Mouse (Mus musculus): ENCODE results near the gene Gm45140. TPM values are rescaled to one million over a fixed set of nuclear protein-coding genes. Genes with fewer than 3 reads are reported as not detected.

Gm45140 gene
- polyA plus RNA-seq, 1 experiment from 2014 or later: 2.3 TPM

- ATAC-seq (replicated peaks; ENCODE audit: insufficient number of reproducible peaks, low FRiP score, low TSS enrichment): no peak
- Histone ChIP-seq H3K4me3 (ENCODE audit: low read depth, low read length) (no peak overlapping the region), H3K9me3 (replicated peaks; ENCODE audit: control insufficient read depth, low read length) (no peaks in the 10 kb centered on the region), H3K27me3 (ENCODE audit: control insufficient read depth, insufficient read depth, low read length) (no peaks in the 10 kb centered on the region), H3K27ac (ENCODE audit: low read depth, low read length) (no peak overlapping the region), H3K4me1 (ENCODE audit: control insufficient read depth, insufficient read depth, low read length) (peaks cover 15% of the 10 kb centered on the region), H3K36me3 (ENCODE audit: control insufficient read depth, insufficient read depth, low read length) (peaks cover 6% of the 10 kb centered on the region), H3K9ac (ENCODE audit: low read depth, low read length) (0 out of 2 replicates have a peak overlapping the region, but pooled peaks have one; percentile 40), H3K4me2 (no peak overlapping the region)
- WGBS (ENCODE audit: insufficient replicate concordance): 46% methylated on average over 5 of the region's 5 CpGs
Measured at GRCm38 (mm10) chr6:87788896-87789587, 46.6 kb downstream of the Gm45140 start.

- H3K36me3 ChIP-seq (ENCODE audit: control insufficient read depth, insufficient read depth, low read length): peaks cover 6% of the 10 kb centered on the region
- no peaks in the 10 kb centered on the region for H3K9me3 ChIP-seq (replicated peaks; ENCODE audit: control insufficient read depth, low read length)
- H3K27ac ChIP-seq (ENCODE audit: low read depth, low read length): no peak overlapping the region
- no peak overlapping the region for H3K4me2 ChIP-seq
- no peak overlapping the region for H3K9ac ChIP-seq (ENCODE audit: low read depth, low read length)
- H3K4me3 ChIP-seq (ENCODE audit: low read depth, low read length): no peak overlapping the region
- H3K27me3 ChIP-seq (ENCODE audit: control insufficient read depth, insufficient read depth, low read length): no peaks in the 10 kb centered on the region
- H3K4me1 ChIP-seq (ENCODE audit: control insufficient read depth, insufficient read depth, low read length): peaks cover 15% of the 10 kb centered on the region
- 88% methylated on average over 9 of the region's 9 CpGs for WGBS (ENCODE audit: insufficient replicate concordance)
- no peak for ATAC-seq (replicated peaks; ENCODE audit: insufficient number of reproducible peaks, low FRiP score, low TSS enrichment)
Measured at GRCm38 (mm10) chr6:87788266-87788895, 47.2 kb downstream of the Gm45140 start.

GRCm38 (mm10) chr6:87787108-87787890, 48.3 kb downstream of the Gm45140 start:
- no peak for ATAC-seq (replicated peaks; ENCODE audit: insufficient number of reproducible peaks, low FRiP score, low TSS enrichment)
- Histone ChIP-seq H3K27ac (ENCODE audit: low read depth, low read length) (no peak overlapping the region), H3K4me1 (ENCODE audit: control insufficient read depth, insufficient read depth, low read length) (peaks cover 15% of the 10 kb centered on the region), H3K9me3 (replicated peaks; ENCODE audit: control insufficient read depth, low read length) (no peaks in the 10 kb centered on the region), H3K4me3 (ENCODE audit: low read depth, low read length) (no peak overlapping the region), H3K36me3 (ENCODE audit: control insufficient read depth, insufficient read depth, low read length) (peaks cover 3% of the 10 kb centered on the region), H3K4me2 (no peak overlapping the region), H3K27me3 (ENCODE audit: control insufficient read depth, insufficient read depth, low read length) (no peaks in the 10 kb centered on the region), H3K9ac (ENCODE audit: low read depth, low read length) (no peak overlapping the region)
- WGBS (ENCODE audit: insufficient replicate concordance): 72% methylated on average over 6 of the region's 6 CpGs

- H3K27ac ChIP-seq (ENCODE audit: low read depth, low read length): no peak overlapping the region
- no peaks in the 10 kb centered on the region for H3K9me3 ChIP-seq (replicated peaks; ENCODE audit: control insufficient read depth, low read length)
- no peak overlapping the region for H3K4me2 ChIP-seq
- H3K27me3 ChIP-seq (ENCODE audit: control insufficient read depth, insufficient read depth, low read length): no peaks in the 10 kb centered on the region
- ATAC-seq (replicated peaks; ENCODE audit: insufficient number of reproducible peaks, low FRiP score, low TSS enrichment): no peak
- no peak overlapping the region for H3K9ac ChIP-seq (ENCODE audit: low read depth, low read length)
- 84% methylated on average over 5 of the region's 5 CpGs for WGBS (ENCODE audit: insufficient replicate concordance)
- H3K4me1 ChIP-seq (ENCODE audit: control insufficient read depth, insufficient read depth, low read length): peaks cover 15% of the 10 kb centered on the region
- no peaks in the 10 kb centered on the region; the same call in 1 of the 2 replicates for H3K36me3 ChIP-seq (ENCODE audit: control insufficient read depth, insufficient read depth, low read length)
- no peak overlapping the region for H3K4me3 ChIP-seq (ENCODE audit: low read depth, low read length)
Measured at GRCm38 (mm10) chr6:87786621-87787020, 49.0 kb downstream of the Gm45140 start.

GRCm38 (mm10) chr6:87784033-87784432, 51.6 kb downstream of the Gm45140 start:
- Histone ChIP-seq H3K4me1 (ENCODE audit: control insufficient read depth, insufficient read depth, low read length) (peaks cover 2% of the 10 kb centered on the region), H3K4me2 (no peak overlapping the region), H3K9me3 (replicated peaks; ENCODE audit: control insufficient read depth, low read length) (no peaks in the 10 kb centered on the region), H3K36me3 (ENCODE audit: control insufficient read depth, insufficient read depth, low read length) (no peaks in the 10 kb centered on the region; the same call in 1 of the 2 replicates), H3K4me3 (ENCODE audit: low read depth, low read length) (no peak overlapping the region), H3K27ac (ENCODE audit: low read depth, low read length) (no peak overlapping the region), H3K27me3 (ENCODE audit: control insufficient read depth, insufficient read depth, low read length) (no peaks in the 10 kb centered on the region), H3K9ac (ENCODE audit: low read depth, low read length) (no peak overlapping the region)
- ATAC-seq (replicated peaks; ENCODE audit: insufficient number of reproducible peaks, low FRiP score, low TSS enrichment): no peak
- WGBS (ENCODE audit: insufficient replicate concordance): 51% methylated on average over 8 of the region's 8 CpGs

GRCm38 (mm10) chr6:87780546-87781301, 54.9 kb downstream of the Gm45140 start:
- ATAC-seq (replicated peaks; ENCODE audit: insufficient number of reproducible peaks, low FRiP score, low TSS enrichment): no peak
- H3K4me1 ChIP-seq (ENCODE audit: control insufficient read depth, insufficient read depth, low read length): no peaks in the 10 kb centered on the region
- no peak overlapping the region for H3K4me3 ChIP-seq (ENCODE audit: low read depth, low read length)
- H3K27me3 ChIP-seq (ENCODE audit: control insufficient read depth, insufficient read depth, low read length): no peaks in the 10 kb centered on the region
- H3K27ac ChIP-seq (ENCODE audit: low read depth, low read length): no peak overlapping the region
- H3K9ac ChIP-seq (ENCODE audit: low read depth, low read length): no peak overlapping the region
- no peaks in the 10 kb centered on the region for H3K36me3 ChIP-seq (ENCODE audit: control insufficient read depth, insufficient read depth, low read length)
- H3K9me3 ChIP-seq (replicated peaks; ENCODE audit: control insufficient read depth, low read length): no peaks in the 10 kb centered on the region
- H3K4me2 ChIP-seq: no peak overlapping the region
- 72% methylated on average over 10 of the region's 10 CpGs for WGBS (ENCODE audit: insufficient replicate concordance)

- Histone ChIP-seq H3K9me3 (replicated peaks; ENCODE audit: control insufficient read depth, low read length) (no peaks in the 10 kb centered on the region), H3K4me1 (ENCODE audit: control insufficient read depth, insufficient read depth, low read length) (no peaks in the 10 kb centered on the region), H3K27me3 (ENCODE audit: control insufficient read depth, insufficient read depth, low read length) (no peaks in the 10 kb centered on the region), H3K27ac (ENCODE audit: low read depth, low read length) (no peak overlapping the region), H3K4me2 (no peak overlapping the region), H3K36me3 (ENCODE audit: control insufficient read depth, insufficient read depth, low read length) (no peaks in the 10 kb centered on the region), H3K4me3 (ENCODE audit: low read depth, low read length) (no peak overlapping the region), H3K9ac (ENCODE audit: low read depth, low read length) (no peak overlapping the region)
- WGBS (ENCODE audit: insufficient replicate concordance): 82% methylated on average over 11 of the region's 11 CpGs
- ATAC-seq (replicated peaks; ENCODE audit: insufficient number of reproducible peaks, low FRiP score, low TSS enrichment): 0 out of 2 replicates have a peak, but pooled peaks have one; percentile 35
Measured at GRCm38 (mm10) chr6:87779174-87780165, 56.1 kb downstream of the Gm45140 start.

Measured in heart, embryonic 11.5 days (tissue).